Mouse (Mus musculus) neural tube, embryonic 10.5 days (tissue): ENCODE measurements around the gene Bphl.

Experiments used
- DNase-seq: peaks from one replicate; pipeline ENCODE4 v3.0.0-alpha.2; 2017; ENCODE audit warnings: low spot score; ENCODE audit errors: extremely low spot score

Gene Bphl

DNA sequence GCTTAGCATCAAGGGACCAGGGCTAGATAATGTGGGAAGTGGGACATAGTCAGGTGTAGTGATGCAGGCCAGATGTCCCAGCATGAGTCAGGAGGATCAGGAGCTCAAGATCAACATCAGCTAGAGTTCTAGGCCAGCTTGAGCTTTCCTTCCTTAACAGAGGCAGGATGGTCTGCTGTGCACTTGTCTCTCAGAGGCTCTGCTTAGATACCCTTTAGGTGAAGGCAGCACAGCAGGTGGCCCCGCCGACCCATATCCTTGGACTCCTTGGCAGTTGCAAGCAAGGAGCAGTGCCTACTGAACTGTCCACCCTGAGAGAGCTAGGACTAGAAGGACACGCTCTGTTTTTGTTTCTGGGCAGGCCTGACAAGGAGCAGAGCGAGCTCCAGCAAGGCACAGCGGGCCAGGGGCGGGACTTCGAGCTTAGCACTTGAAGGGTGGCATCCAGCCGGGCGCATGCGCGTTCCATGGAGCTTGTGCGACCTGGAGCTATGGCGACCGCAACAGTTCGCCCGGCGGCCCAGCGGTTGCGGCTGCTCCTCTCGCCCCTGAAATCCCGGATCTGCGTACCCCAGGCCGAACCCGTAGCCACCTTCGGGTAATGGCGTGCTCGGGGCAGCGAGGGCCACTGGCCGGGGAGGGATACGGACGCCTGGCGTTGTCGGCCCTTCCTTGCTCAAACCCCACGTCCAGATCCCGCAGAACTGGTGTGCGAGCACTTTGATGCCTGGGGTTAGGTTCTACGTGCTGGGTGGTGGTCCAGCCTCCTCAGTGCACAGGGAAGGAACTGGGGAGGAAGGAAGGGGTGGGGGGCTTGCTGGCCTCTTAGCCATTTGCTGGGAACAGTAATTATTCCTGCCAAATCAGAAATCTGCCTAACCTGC is at the start of gene Bphl:
Gene Bphl, plus strand, starts transcription at position 426 of the 884 bp plus-strand sequence.
- DNase-seq = peak; percentile 89

DNA sequence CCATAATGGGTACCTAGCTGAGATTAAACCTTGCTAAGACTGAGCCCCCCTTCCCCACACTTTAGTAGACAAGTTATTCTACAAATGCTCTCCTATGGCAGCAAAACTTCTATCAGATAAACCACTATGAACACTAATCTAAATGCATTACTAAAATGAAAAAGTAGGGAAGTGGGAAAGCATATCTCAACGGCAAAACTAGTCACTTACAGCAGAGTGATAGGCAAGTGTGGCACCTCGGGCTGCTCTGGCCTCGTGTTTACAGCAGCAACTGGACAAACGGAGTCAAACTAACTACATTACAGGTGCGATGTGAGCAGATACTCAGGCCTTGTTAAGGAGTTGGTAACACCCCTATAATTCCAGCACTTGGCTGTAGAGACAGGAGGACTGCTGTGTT is 47.8 kb upstream of the Bphl start:
- no peak for DNase-seq

DNA sequence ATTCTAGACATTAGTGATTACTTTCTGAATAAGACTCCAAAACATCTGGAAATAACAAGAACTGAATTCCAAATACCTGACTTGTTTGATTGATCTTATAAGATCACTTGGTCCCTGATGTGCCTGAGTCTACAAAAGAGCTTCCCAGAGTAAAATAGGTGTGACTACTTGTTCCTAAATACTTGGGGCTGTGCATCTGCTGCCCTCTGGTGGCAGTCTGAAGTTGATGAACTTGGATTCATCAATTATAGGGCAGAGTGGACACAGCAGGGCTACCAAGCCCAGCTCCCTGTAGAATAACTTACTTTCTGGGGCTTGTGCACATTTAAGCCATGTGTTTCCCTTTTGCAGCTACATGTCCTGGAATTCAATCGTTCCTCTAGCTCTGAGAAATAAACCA is 42.2 kb upstream of the Bphl start:
- DNase-seq = peak; percentile 57

DNA sequence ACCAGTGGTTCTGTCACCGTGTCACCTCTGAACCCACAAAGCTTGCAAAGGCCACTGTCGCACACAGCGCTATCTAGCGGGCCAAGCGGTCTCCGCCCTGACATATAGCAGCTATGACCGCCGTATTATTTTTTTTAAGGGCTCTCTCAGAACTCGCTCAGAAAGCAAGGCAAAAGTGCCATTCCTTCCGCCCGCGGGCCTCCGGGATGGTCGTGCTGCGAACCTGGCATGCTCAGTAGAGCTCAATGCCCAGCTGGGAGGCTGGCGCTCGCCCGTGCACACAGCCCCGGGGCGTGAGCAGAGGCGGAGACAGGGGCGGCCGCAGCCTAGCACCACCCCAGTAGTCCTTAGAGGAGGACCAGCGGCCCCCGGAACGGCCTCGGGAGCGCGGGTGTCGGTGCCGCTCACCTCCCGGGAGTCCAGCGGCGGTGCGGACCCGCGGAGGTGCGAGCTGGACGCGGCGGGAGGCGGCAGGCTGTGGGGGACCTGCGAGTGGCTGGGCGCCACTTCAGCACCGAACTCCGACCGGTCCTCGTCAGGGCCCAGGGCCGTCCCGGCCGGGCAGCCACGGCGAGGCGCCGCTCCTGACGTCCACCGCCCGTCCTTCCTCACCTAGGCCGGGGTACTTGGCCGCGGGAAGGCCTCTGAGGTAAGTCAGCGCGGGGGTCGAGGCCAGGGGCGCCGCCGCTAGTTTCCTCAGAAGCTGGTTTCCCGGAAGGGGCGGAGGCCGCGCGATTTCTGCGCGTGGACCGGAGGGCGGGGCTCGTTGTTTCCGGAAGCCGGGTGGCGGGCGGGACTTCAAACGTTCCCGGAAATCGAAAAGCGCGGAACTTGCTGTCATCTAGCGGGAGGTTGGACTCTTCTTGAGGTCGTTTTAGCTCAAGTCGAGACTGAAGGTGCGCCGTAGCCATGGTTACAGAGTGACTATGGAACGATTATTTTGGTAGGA is 35.1 kb upstream of the Bphl start, which contains the start of the genes Ripk1 and Serpinb6a:
Gene Ripk1, plus strand, starts transcription at position 306 of the 949 bp plus-strand sequence.
Gene Serpinb6a, minus strand, starts transcription at position 737 of the 949 bp plus-strand sequence.
- DNase-seq = peak; percentile 89

DNA sequence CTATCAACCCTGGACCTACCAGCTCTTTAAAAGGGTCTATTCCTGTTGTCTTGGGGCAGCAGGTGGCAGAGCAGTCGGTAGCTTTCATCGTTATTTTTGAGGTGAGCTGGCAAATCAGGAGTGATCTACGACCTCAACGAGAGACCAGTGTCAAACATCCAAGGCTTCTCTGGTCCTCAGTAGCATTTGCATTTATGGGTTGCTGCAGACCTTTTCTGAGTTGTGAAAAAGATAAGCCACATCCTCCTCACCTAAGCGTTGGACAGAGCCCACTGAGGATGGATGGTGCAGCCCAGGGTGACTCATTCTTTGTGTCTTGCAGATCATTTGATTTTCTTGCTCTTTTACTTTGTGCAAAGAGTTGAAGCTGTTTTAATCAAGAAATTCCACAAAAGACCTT is 34.3 kb upstream of the Bphl start:
- no peak for DNase-seq

DNA sequence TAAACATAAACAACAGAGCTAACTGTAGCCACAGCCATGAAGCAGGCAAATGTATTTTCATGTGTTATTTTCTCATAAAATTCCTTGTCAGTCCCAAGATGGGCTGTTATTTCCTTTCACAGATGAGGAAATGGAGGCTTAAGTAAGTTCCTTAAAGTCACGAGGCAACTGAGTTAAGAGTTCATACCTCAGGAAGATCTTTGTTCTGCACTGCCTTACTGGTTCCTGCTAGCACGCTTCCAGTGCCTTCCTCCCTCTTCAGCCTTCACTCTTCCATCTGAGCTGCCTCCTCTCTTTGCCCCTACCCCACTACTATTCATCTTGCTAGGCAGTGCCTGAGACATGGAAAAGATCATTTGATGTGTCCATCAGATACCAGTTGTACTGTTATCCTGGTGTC is 30.2 kb upstream of the Bphl start:
- DNase-seq = no peak

DNA sequence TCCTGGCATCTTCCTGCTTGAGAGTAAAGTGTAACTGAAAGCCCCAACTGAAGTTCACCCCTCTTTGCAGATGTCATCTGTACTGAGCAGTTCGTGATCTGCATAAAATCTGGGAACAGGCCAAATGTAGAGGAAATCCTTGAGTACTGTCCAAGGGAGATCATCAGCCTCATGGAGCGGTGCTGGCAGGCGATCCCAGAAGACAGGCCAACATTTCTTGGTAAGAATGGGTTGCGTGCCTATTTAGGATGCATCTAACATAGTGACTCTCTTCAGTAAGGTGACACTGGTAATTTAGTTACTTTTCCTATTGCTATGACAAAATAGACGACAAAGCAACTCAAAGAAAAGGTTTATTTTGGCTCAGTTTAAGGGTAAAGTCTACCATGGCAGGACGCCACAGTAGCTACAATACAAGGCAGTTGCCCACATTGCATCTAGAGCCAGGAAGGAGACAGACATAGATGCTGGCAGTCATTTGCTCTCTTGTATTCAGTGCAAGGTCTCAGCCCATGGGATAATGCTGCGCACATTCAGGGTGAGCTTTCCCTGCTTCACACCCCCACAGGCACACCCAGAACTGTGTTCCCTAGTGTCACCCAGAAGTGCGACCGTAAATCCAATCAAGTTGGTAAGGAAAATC is 20.3 kb upstream of the Bphl start:
- no peak for DNase-seq

DNA sequence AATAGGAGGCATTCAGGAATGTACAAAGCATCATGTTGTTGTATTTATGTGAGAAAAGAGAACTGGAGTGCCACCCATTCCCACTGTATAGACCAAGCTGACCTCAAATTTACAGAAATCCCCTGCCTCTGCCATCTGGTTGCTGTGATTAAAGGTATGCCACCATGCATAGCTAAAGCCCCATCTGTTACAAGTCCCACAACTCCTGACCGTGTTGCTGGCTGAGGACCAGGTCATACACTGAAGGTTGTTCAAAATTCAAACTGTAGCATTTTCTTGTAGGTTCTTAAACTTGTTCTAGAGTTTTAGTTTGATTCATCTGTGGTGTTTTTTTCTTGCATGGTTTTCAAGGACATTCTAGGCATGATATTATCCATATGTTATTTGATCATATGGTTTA is 18.9 kb upstream of the Bphl start:
- DNase-seq = no peak

DNA sequence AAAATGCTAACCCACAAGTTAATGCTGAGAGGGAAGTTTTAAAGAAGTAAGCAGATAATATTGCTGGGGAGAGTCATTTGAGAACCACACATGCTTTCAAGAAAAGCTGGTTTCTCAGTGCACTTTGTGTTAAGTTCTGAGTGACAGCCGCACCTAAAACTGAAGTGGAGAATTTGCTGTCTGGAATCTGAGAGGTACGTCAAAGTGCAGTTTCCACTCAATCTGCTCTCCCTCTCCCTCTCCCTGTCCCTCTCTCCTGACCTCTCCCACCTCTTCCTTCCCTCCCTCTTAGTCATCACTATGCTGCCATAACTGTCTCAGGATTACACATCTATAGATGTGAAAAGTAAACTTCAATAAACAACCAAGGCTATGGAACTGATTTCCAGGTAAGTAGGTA is 15.4 kb upstream of the Bphl start:
- DNase-seq = no peak

DNA sequence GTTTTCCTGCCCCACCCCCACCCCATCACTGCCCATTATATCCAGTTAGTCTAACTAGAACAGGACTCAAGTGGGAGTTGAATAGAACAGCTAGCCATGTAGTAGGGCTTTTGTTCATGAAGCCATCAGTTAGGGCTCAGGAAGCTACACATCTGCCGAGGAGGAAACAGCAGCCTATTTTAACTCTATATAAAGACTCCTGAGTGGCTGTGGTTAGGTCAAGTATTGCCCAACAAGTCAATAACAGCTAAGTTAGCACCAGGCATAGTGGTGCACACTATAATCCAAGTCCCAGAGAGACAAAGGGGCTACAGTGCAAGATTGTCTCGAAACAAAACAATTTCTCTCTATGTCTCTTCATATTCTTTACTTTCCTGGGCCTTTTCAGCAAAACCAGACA is 5.4 kb upstream of the Bphl start:
- no peak for DNase-seq

DNA sequence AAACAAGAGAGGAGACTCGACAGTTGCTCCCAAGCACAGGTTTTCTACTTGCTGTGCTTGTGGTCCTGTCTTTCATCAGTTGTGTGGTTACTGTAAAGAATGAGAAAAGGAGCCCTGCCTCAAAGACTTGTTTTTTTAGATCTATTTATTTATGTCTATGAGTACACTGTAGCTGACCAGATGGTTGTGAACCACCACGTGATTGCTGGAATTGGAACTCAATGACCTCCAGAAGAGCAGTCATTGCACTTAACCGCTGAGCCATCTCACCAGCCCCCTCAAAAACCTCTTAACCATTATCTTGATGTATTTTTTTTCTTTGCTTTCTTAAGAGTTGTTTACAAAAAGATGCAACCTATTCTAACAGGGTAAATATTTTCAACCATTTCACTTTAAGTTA is 2.0 kb upstream of the Bphl start:
- DNase-seq = no peak

DNA sequence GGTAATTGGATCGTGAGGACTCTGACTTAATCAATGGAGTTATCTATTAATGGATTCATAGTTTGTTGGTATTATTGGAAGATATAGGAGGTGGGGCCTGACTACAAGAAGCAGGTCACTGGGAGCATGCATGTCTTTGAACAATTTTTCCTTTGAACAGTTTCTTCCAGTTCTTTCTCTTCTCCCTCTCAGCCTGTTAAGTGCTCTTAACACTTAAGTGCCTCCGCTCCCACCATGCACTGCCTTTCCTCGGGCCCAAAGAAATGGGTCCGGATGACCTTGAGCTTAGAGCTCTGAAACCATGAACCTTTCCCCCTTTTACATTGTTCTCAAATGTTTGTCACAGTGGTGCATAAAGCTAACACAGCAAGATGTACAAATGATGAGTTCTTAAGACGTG is 671 bp upstream of the Bphl start:
- DNase-seq = no peak

DNA sequence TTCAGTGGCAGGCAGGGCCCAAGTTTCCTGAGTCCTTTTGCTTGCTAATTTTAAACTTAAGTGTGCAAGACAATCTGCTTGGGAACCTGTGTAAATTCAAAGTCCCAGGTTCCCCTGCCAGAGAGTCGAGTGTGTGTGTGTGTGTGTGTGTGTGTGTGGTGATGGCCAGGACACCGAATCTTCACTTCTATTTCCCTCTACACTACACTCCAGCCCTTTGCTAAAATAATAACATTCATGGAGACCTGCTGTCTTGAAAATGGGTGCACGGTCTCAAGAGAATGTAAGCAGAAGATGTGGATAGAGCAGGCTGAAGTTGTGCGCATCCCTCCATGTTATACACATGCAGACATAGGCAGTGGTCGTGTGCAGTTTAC is 647 bp downstream of the Bphl start:
- DNase-seq = no peak

DNA sequence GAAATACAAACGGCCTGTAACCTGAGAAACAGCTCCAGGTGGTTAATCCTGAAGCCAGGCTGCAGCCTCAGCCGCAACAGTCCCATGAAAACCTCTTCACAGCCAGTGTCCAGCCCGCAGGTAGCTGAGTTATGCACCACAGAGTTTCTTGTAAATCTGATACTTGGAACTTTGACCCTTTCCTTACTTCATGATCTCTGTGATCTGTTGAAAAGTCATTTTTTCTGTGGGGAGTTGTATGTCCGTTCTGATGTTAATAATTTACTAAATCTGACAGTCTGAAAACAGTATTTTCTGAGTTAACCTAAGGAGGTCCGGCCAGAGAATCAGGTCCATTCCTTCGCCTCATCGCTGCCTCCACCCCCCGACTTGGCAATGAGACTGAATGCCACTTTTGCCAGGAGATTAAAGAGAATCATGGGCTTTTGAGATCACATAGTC is 1.5 kb downstream of the Bphl start:
- no peak for DNase-seq

DNA sequence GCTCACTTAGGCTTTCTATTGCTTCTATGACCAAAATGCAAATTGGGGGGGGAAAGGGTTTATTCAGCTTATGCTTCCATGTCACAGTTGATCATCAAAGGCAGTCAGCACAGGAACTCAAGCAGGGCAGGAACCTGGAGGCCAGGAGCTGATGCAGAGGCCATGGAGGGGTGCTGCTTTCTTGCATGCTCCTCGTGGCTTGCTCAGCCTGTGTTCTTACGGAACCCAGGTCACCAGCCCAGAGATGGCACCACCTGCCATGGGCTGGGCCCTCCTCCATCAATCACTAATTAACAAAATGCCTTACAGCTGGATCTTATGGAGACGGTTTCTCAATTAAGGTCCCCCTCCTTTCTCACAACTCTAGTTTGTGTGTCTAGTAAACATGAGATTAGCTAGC is 2.7 kb downstream of the Bphl start:
- no peak for DNase-seq

DNA sequence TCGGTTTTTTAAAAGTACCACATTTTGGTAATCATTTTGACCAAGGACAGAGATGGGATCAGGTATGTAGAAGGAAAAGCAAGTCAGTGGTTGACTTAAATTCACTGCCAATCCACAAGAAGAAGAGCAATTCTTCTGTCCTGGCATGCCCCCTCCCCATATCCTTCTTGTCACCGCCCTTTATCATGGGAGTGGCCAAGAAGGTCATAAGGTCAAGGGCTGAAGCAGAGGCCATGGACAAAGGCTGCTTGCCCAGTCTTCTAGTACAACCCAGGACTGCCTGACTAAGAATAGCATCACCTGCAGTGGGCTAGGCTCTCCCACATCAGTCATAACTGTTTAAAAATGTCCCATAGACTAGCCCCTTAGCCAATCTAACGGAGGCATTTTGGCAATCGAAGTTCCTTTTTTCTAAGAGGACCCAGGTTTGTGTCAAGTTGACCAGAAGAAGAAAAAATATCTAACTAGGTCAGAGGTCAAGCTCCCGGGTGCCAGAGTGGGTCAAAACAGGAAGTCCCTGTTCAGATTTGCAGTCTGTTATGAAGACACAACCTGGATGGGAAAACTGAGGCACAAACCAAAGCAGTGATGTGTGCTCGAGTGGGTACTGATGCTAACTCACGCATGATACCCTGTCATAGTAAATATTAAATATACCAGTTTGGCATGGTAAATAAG is 6.5 kb downstream of the Bphl start:
- DNase-seq = no peak

DNA sequence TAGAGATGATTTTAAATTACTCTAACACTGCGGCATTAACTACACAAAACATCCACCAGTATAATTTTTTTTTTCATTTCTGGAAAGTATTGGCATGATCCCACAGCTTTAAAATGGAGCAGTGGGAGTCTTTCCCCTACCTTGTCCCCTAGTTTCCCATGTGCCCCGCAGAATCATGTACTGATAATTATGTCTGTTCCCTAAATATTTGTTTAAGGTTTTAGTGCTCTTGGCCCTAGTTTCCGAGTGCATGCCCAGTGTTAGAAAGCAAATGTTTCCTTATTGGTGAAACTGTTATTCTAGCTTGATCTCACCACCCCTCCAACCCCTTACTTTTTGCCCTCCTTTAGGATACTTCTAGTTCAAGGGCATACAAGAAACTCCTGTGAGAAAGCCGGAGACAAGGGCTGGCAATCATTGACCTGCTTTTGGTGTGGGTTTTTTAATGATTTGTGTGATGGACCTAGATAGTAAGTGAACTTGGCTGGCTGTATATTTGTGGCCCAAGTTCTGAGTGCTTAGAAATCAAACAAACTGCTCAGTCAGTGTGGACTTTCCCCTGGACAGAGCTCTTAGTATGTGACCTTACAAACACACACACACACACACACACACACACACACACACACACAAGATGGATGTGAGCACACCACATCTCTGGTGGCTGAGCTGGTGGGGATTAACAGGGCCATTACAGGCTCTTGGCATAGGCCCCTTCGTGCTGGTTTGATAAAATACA is 8.3 kb downstream of the Bphl start:
- no peak for DNase-seq

DNA sequence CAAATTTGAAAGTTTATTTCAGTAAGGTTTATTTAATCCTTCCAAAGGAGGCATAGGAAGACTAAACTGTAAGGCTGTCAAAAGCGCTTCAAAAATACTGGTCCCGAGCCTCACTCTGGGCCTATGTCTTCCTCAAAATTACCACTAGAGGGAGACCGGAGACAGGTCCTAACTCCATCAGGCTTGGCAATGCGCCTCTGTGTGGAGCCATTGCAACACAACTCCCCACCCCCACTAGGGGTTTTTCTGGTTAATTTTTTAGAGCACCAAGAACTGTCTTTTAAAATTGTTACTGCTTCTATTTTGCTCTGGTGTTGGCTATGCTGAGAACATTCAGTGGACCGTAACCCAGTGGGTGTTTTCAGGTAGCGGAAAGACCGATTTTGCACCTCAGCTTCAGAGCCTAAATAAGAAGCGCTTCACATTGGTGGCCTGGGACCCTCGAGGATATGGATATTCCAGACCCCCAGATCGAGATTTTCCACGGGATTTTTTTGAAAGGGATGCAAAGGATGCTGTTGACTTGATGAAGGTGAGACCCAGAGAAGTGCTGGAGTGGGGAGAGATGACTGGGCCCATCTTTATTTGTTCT is 9.1 kb downstream of the Bphl start:
- DNase-seq = peak; percentile 62

DNA sequence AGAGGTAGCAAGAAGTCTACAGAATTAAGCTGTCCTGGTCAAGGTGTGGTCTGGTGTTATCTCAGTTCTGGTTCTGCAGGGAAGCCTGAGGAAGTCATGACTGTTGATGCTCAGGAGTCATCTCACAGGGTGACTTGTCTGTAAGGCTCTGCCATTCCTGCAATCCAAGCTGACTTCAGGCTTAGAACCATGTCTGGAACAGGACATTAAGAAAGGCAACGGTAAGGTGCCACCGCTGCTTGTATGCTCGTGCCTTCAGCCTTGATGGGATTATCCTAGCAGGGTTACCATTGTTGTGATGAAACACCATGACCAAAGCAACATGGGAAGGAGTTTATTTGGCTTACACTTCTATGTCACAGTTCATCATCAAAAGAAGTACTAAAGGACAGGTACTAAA is 10.1 kb downstream of the Bphl start:
- DNase-seq = no peak

DNA sequence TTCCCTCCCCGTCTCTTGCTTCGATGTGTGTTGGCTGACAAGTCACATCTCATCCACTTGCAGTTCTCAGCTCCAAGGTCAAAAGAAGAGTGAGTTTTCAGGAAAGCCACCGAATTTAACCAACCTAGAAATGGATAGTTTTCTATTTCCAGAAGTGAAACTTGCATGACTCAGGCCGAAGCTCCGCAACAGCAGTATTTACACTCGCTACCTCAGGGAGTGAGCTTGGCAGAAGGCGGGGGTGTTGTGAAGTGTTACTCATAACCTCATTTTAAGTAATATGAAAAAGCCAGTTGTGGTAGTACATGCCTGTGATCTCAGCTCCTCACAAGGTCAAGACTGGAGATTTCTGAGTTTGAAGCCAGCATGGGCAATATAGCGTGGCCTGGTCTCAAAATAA is 13.1 kb downstream of the Bphl start:
- DNase-seq = no peak
